Mouse (Mus musculus) liver, embryonic 14.5 days (tissue): Measurements from ENCODE around the gene Aagab.

Source experiments
- CTCF ChIP-seq: IDR thresholded peaks from 2 replicates; pipeline ENCODE4 v1.5.1; 2016; ENCODE audit warnings: antibody characterized with exemption, low read depth, control low read depth
- EP300 ChIP-seq: IDR thresholded peaks from 2 replicates; pipeline ENCODE4 v1.6.1; 2016; ENCODE audit warnings: antibody characterized with exemption, low read depth

- peak; percentile 51 for TF ChIP-seq CTCF
- no peak for TF ChIP-seq EP300
Measured at GRCm38 (mm10) chr9:63610231-63610630, 7.8 kb downstream of the Aagab start.
